Mouse (Mus musculus) cerebellum, postnatal 36 days (tissue): ENCODE results near the gene Cdc42bpb.

Source experiments
- DNase-seq, 2 experiments: peaks; one replicate each; pipeline ENCODE4 v3.0.0; 2021 to 2022; ENCODE audit warnings: mixed read lengths in 2 of 2

Gene Cdc42bpb

DNA sequence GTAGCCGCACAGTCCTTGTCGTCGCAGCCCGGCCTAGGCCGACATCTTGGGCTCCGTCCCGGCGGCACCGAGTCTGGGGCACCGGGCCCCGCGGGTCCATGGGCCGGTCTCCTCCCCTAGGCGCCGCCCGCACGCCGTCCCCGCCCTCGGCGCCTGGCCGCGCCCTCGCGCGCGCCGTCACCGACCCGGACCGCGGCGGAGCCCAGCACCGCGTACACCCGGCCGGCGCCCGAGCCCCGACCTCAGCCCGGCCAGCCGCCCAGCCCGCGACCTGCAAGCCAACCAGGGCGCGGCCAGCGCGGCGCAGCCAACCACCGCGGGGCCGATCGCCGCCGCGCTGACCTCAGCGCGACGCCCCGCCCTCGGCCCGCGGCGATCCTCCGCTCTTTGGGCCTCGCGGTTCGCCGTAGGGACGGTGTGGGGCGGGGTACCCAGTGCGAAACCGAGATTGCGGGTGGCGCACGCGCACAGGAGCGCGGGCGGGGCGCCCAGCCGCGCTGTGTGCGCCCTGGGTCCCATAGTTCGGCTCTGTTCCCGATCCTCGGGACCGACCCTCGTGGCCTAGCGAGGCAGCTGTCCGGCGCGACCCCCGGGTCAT lies at the start of gene Cdc42bpb:
TSS of gene Cdc42bpb (minus strand) at position 343 of the 598 bp plus-strand sequence.
- DNase-seq: peak; percentile 97 to 98

DNA sequence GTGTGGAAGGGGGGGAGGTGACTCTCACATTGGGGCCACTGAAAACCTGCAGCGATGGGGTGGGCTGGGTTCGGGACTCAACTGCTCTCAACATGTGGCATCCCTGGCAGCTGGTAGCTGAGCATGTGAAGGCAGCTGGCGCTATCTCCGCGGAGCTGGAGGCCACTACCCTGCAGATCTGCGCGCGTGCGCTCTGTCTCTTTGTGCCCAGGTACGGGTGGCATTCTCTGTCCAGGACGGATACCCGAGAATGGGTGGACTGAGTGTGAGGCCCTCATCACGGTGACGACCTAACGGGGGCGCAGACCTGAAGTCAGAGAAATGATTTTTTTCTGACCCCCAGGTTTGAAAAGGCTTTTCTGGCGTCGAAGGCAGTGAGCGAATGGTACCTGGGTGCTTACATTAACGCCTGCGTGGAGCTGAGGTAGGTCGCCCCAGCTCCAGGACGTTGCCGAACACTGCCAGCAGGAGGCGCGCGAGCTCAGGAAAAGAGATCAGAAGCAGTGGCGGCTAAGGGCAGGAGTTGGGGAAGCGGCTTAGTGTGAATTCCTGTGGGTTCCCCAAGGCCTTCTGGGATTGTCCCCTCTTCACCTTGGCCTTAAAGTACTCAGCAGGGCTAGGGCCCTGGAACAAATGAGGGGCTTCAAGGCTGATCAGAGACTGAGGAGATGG lies 48.4 kb upstream of the Cdc42bpb start:
- DNase-seq: peak; percentile 93 to 97

DNA sequence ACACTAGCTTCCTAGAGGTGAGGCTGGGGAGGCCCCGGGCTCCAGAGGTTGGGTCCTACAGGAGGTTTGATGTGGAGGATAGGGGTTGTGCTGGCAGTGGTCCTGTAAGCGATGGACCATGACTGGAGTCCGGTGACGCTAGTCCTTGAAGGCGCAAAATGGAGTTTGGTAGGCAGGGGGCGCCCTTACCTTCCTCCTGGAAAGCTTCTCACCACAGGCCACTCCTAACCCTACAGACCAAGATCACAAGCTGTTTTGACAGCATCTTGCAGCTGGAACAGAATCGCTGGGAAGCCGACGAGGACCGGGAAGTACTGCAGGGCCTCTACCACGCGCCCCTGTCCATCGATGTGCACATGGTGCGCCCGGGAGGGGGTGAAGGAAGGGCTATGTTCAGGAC lies 47.7 kb upstream of the Cdc42bpb start:
- DNase-seq: peak; percentile 80 to 86

DNA sequence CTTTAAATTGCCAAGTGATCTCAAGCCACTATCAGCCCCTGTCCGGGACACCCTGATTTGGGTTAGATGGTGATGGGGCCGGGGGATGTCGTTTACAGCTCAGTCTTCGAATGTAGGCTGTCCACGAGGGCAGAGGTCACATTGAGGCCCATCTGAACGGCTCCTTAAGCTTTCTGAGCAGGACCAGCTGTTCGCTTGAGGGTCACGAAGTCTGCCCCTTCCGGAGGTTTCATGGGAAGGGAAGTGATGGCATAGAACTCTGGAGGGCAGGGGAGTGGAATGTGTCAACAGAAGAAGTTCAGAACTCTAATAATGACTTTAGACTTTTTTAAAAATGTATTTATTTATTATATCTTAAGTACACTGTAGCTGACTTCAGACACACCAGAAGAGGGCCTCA lies 47.0 kb upstream of the Cdc42bpb start:
- DNase-seq: no peak

DNA sequence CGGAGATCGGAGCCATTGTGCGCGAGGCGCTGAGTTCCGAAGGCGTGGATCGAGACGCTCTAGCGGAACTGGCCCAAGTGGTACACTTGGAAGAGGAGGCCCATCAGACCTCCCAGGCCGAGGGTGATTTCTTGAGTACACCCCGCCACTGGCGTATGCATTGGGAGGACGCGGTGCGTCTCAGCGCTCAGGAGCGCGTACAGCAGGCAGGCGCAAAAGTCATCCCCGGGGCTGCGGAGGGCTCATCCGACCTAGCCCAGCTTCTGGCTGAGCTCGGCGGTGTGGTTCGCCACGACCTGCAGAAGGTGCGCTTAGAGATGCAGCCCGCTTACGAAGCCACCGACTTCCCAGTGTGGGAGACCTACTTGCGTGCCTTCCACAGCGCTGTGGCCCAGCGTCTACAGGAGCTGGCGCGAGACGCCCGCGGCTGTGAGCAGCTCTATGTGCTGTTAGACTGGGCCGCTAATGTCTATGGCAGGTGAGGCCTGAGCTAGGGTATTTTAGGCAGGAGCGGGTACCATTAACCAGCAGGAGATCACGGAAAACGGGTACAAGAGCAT lies 46.1 kb upstream of the Cdc42bpb start:
- DNase-seq: no peak

DNA sequence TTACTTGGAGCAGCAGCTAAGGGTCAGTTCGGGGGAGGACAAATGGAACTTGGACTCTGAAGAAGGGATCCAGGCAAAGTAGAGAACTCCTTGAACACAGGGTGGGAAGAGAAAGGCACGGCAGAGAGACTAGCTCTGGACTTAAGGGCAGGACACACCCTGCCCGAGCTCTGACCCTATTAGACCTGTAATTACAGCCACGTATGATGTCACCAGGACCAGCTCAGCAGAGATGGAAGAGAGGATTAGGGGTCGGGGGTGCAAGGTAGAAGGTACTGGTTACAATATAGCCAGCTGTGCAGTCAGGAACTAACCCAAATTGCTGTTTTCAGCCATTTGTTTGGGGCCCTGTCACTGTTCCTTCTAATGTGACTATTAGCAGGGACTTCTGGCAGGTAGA lies 45.3 kb upstream of the Cdc42bpb start:
- no peak for DNase-seq

DNA sequence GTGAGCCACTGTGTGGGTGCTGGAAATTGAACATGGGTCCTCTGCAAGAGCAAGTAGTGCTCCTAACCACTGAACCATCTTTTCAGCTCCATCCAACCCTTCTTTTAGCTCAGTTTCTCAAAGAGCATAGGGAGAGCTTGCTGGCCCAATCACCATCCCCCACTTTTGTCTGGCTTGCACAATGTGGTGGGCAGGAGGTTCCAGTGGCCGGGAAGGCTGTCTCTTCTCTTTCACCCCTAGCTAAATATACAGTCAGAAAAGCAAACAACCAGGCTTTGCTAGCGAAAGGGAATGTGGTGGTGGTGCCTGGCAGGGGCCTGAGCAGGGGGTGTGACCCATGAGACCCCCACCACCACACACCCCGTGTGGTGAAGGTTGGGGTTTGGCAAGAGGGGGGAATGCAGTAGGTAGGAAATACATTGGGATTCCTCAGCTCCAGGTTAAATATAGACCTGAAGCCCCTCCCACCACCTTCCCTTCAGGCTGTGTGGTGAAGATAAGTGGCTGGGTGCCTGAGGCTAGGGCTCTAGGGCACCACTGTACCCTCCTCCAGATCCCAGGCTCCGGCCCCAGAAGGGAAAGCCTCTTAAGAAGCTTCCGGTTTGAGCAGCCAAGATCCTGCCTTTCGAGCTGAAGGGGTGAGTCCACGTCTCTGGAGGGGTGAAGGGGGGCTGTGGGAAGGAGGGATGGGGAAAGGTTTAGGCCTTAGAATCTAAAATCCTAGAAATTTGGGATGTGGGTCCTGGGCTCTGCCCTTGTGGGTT lies 43.6 kb upstream of the Cdc42bpb start:
- no peak for DNase-seq

DNA sequence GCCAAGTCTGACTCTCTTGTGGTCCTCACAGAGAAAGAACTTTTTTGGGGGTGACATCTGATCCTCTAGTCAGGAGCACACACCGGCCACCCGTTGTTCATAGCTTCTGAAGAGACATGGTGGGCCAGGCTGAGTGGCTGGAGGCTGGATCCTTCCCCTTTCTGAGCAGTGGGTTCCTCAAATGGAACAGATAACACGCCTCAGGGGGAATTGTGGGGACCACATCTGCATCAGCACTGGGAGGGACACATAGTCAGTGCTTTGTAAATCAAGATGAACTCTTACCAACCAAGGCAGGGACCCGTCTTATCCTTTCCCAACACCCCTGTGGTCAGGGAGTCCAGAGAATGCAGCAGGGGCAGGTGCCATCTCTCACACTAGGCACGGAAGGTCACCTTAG lies 42.4 kb upstream of the Cdc42bpb start:
- no peak for DNase-seq

DNA sequence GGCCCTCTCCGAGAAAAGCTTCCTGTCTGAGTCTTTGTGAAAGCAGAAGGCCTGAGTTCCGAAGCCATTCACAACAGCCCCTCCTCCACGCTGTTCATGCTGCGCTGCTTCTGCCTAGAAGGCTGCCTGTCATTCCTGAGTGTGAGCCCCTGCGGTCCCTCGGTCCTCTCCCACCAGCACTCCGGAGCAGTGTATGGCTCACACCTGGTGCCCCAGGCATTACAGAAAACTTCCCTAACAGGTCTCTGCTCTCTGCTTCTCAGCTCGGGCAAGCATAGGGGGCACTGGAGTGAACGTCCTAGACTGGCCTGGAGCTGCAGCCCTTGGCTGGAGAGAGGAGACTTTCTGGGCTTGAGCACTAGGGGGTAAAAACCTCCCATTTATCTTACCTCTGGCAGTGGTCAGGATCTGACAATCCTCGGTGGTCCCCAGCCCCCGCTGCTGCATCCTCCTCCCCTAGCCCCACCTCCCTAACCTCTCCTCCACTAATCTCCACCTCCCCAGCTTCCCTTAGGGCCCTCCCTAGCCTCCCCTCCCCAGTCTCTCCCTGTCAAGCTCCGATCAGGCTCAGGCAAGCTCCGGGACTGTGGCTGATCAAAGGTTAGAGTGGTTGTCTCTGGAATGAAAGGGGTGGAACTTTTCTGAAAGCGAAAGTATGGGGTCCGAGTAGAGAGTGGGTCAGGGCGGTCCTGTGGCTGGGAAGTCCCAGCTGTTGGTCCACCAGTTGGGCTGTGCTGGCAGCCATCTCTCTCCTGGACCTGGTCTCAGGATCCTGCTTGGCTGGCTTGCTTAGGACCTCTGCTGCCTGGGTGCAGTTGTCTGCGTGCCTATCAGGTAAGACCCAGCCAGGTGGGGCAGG lies 39.6 kb upstream of the Cdc42bpb start, which contains the start of gene Exoc3l4:
TSS of gene Exoc3l4 (plus strand) at position 97 of the 859 bp plus-strand sequence.
- DNase-seq: no peak

DNA sequence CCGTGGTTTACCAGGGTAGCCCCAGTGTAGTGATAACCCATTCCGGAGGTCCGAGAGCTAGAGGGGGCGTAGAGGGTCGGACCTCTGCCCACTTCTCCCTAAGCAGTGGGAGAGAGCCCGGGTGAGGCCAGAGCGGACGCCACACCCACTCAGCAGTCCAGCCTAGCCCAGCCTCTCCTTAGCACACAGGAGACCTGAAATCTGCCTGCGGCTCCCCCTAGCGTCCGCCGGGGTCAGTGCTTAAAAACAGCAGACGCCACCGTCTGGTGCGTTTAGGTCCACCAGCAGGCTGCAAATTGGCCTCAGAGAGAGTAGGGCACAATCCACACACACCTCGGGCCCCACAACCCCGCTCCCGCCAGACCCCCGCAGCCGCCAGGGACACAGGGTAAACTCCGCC lies 35.8 kb upstream of the Cdc42bpb start:
- DNase-seq: peak; percentile 90 to 92

DNA sequence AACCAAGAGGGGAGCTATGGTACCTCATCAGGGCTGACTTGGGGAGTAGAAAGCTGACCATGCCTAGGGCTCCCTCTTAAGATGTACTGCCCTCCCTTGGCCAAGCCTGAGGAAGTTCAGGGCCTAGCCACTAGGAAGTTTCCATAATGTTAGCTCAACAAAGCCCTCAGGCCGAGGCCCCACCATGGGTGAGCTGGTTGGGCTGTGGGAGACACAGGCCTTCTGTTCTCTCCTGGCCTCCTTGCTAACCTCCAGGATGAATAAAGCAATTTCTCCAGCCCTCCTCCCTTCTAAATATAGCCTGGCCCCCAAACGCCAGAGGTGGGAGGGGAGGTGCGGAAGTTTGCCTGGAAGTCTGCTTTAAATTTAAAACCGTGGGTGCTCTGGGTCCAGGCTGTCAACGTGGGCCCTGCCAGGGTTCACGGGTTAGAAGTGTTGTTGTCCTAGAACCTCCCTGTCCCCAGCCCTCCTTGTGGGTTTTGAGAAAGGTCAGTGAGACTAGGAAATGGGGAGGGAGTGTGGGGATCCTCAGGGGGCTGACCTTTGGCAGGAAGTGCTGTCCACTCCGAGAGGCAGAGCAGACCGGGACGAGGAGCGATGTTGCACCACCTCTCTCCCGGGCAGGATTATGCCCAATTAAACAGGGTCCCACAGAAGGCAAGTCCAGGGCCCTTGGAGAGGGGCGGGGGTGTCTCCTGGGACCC lies 35.2 kb upstream of the Cdc42bpb start:
- no peak for DNase-seq

DNA sequence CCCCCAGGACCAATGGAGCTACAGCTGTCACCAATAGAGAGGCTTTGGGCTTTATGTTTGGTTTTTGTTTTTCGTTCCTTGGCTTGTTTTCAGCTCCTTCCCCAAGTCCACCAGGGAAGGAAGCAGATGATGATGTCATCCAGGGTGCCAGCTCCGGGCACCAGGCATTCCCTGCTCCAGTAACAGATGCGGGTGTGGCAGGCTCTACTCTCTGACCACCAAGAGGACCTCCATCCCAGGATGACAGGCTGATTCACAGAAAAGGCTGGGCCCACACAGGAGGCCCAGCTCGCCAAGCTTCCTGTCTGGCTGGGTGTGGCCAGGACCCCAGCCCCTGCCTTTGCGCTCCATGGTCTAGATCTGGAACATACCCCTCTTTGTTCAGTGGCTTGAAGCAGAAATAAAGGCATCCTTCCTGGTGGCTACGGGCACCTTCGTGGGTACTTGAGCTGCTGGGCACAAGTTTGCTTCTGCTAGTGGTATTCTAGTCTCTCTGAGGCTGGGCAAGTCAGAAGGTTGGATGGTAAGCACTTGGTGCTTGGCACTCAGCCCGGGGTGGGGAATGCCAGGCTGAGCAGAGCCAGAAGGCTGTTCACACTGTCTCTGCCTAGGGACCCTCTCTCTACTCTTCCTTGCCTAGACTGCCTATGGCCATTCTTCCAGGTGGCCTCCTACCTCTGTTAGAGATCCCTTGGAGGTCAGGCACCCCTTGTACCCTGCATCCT lies 34.3 kb upstream of the Cdc42bpb start:
- DNase-seq: no peak

DNA sequence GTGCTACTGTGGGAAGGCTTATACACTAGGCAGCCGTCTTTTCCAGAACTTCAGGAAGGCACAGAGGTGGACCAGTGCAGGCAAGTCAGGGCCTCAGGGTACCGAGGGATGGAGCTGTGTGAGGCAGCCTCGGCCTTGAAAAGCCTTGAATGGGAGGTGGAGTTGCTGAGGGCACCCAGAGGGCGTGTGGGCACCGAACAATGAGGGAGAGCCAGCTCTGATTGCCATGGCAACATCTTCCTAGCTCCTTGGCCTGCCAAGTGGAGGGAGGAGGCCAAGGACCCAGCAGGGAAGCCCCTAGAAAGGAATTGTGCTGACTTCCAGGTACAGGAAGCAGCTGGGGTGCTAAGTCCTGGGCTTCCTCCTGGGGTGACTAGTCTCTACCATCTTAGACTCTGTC lies 32.1 kb upstream of the Cdc42bpb start:
- DNase-seq: peak; percentile 35 to 47

DNA sequence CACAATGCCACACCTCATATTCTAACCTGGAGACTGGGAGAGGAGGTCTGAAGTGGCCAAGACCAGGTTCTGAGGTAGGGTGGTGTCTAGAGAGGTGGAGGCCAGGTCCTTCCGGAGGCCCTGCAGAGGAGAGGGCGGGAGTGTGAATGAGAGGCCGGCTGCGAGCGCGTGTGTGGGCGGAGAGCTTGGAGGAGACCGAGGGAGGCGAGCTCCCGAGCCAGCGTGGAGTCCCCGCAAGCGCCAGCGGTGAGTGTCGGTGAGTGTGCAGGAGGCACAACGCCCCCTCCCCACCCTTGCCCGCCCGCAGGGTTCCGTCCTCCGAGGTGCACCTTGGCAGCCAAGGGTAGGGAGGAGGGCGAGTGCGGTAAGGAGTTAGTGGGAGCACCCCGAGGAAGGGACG lies 29.1 kb upstream of the Cdc42bpb start, which contains the start of gene Lbhd2:
TSS of gene Lbhd2 (plus strand) at position 188 of the 400 bp plus-strand sequence.
- DNase-seq: no peak

DNA sequence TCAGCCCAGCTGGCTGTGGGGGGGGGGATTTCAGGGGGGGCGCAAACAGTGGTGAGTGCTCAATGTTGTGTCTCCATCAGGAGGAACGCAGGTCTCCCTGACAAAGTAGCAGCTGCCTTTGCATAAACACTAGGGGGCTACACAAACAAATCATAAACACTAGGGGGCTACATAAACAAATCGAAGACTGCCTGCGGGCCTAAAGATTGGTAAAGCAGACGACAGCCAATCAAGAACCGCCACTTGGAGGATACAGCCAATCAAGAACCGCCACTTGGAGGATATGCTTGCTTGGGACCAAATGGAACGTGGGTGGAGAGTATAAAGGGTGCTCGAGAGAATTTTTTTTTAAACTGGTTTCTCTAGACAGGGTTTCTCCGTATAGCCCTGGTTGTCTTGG lies 27.4 kb upstream of the Cdc42bpb start:
- DNase-seq: no peak

DNA sequence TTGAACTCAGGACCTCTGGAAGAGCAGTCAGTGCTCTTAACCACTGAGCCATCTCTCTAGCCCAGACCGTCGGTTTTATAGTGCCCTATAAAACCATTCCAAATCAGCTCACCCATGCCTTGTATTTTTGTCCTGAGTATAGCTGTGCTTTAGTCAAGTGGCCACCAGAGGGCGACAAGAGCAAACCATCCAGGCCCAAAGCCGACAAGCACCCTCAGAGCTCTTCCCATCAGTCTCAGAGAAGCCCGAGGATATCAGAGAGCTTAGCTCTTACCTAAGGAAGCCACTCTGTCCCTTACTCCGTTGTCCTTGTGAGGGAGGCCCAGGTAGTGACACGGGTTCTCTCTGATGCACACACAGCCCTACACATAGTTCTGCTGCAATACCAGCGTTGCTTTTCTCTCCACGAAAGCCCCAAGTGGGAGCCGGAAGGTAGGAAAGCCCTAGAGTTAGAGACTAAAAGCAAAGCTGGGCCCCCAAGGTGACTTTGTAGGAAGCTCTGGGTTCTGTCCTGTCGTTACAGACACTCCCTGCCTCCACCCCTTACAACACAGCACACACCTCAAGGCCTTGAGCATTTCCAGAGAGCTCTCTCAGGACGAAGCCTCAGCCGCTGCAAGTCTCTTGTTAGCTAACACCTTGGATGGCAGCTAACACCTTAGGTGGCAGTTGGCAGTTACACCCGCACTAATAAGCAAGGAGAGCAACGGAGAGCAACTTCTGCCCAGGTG lies 24.1 kb upstream of the Cdc42bpb start:
- peak; percentile 80 to 87 for DNase-seq

DNA sequence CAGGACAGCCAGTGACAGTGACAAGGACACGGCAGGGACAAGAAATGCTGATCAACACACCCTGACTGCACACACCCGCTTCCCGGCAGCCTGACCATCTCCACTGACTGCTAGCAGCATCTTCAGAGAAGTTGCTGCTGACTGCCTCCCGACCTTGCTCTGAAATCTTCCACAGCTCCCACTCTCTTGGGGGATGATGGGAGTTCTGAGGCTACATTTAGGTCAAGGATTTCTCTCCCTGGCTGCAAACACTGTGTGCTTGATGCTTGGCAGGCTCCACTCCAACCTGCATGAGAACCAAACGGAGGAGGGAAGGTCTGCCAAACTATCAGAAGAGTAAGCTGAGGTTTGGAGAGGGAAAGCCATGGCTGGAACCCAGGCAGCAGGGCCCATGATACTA lies 19.5 kb upstream of the Cdc42bpb start:
- no peak for DNase-seq

DNA sequence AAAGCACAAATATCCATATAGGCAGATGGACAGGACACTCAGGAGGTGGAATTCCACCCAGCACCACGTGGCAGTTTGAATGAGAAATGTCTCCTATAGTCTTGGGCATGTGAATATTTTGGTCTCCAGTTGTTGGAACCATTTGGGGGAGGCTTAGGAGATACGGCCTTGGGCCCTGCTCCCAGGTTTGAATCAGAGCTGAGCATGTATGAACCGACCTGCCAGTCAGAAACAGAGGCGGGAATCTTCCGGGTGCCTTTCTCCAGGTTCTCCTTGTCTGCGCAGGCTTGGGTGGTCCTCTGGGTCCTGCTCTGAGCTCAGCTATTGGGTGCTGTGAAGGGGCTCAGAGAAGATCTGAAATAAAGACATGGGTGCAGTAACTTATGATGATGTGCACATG lies 16.5 kb upstream of the Cdc42bpb start:
- DNase-seq: no peak

DNA sequence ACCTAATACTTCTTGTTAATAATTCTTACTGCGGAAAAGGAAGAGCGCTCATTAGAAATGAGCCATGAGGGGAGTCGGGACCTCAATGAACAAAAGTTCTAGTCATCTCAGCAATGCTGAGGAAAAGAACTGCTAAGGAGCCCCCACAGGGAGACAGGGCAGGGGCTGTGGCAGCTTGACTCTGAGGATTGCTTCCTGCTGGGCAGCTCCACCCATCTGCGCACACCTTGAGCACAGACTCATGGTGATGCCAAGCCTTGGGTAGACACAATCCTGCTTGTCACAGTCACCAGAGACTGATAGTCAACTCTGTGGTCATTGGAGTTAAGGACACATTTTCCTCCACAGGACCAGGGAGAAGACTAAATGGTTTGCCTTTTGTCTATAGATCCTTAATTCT lies 9.6 kb upstream of the Cdc42bpb start:
- DNase-seq: no peak

DNA sequence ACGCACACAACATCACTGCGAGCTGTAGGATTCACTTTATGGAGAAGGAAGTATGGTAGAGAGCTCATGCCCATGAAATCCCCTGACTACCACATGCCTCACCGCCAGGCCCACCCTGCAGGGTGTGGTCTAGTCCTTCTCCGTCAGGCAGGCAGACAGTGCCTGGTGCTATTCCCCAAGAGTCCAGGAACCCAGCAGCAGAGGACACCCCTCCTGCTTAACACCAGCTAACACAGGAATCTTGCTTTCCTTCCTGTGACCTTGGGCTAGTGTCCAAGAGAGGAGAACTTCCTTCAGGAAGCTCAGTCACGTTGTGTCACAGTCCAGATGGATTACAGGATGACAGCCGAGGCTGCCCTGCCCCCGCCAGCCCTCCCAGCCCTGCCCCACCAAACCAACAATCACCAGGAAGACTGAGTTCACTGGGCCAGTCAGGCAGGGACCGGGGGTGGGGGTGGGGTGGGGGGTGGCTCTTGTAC lies 9.2 kb upstream of the Cdc42bpb start:
- DNase-seq: no peak
